ENCODE assay signal across 8 mouse cellular contexts in genomic region chr4:127076875-127077548, GRCm38 (mm10). TPM values are rescaled to one million over a fixed set of nuclear protein-coding genes. Genes with fewer than 3 reads are reported as not detected.
DNase-seq lines count a peak whose midpoint lies in the region; ATAC-seq lines count a peak whose summit lies in the region.

Gene Zmym6 (plus strand): TSS chr4:127077383.

- peak within 1 kb of the TSS; percentile 52 for H3K9ac ChIP-seq in intestine, embryonic 15.5 days

- peak within 1 kb of the TSS; percentile 70 for H3K4me2 ChIP-seq in intestine, embryonic 15.5 days (replicated peaks)

- intact Hi-C loops in left cerebral cortex, postnatal 14 days (cut with DNase I) = loop anchor here (5.0 kb wide), 1 partner anchor 165 kb away; the partner anchor contains the start of gene Smim12

- peak within 1 kb of the TSS; percentile 89 for H3K27ac ChIP-seq in embryonic facial prominence, embryonic 10.5 days (replicated peaks)
- peak within 1 kb of the TSS; percentile 80 for H3K27ac ChIP-seq in intestine, embryonic 15.5 days

- H3K27me3 ChIP-seq in embryonic facial prominence, embryonic 10.5 days (replicated peaks; ENCODE audit: low read depth, poor library complexity, severe bottlenecking) = no peaks in the 10 kb centered on the region
- H3K27me3 ChIP-seq in intestine, embryonic 15.5 days (replicated peaks) = no peaks in the 10 kb centered on the region

- peak; percentile 98 for DNase-seq in adrenal gland, postnatal 14 days
- DNase-seq in embryonic facial prominence, embryonic 10.5 days (ENCODE audit: low spot score) = peak; percentile 97
- DNase-seq in gastrocnemius, postnatal 4 days (ENCODE audit: low spot score in 2 of 2) = peak; percentile 91 to 96
- peak; percentile 96 to 99 for DNase-seq in left cerebral cortex, postnatal 14 days (ENCODE audit: low spot score in 2 of 2)
- DNase-seq in right cerebral cortex, postnatal 25 days = peak; percentile 94
- DNase-seq in urinary bladder, postnatal 36 days (ENCODE audit: low spot score in 2 of 2) = peak; percentile 91 to 94

- H3K4me3 ChIP-seq in embryonic facial prominence, embryonic 10.5 days = peak within 1 kb of the TSS; percentile 71
- peak within 1 kb of the TSS; percentile 58 for H3K4me3 ChIP-seq in intestine, embryonic 15.5 days (replicated peaks)

- ATAC-seq in intestine, embryonic 15.5 days = peak; percentile 98
- peak; percentile 96 for ATAC-seq in megakaryocyte-erythroid progenitor cell, adult 5-6 weeks (replicated peaks; ENCODE audit: low FRiP score, low TSS enrichment, poor library complexity, severe bottlenecking)

- under 1% methylated on average over 46 of the region's 46 CpGs for WGBS in embryonic facial prominence, embryonic 10.5 days
- under 1% methylated on average over 46 of the region's 46 CpGs for WGBS in intestine, embryonic 15.5 days

- peaks cover 6% of the 10 kb centered on the region for H3K4me1 ChIP-seq in embryonic facial prominence, embryonic 10.5 days
- 0 out of 2 replicates have a peak, but pooled peaks cover 4% of the 10 kb centered on the region for H3K4me1 ChIP-seq in intestine, embryonic 15.5 days (replicated peaks)

- H3K36me3 ChIP-seq in embryonic facial prominence, embryonic 10.5 days (replicated peaks) = 0 out of 2 replicates have a peak, but pooled peaks cover 2% of the 10 kb centered on the region
- no peaks in the 10 kb centered on the region for H3K36me3 ChIP-seq in intestine, embryonic 15.5 days

- no peaks in the 10 kb centered on the region; the same call in 1 of the 2 replicates for H3K9me3 ChIP-seq in embryonic facial prominence, embryonic 10.5 days
- H3K9me3 ChIP-seq in intestine, embryonic 15.5 days = no peaks in the 10 kb centered on the region

RNA-seq across cellular contexts. Expression of gene Zmym6, which starts in this region (rescaled TPM):
- total RNA-seq in adrenal gland, postnatal 14 days (2021) = 13.6 and 14.5 TPM in 2 replicates
- 24.0 and 25.5 TPM in 2 replicates for polyA plus RNA-seq in embryonic facial prominence, embryonic 10.5 days (2016; fragmentation: Nextera tagmentation; extraction: Ambion mirVana)
- 10 to 100 TPM; 12.4 to 12.7 TPM for total RNA-seq in gastrocnemius, postnatal 4 days (2021)
- polyA plus RNA-seq in intestine, embryonic 15.5 days (2015; fragmentation: Nextera tagmentation; extraction: Ambion mirVana) = 15.1 and 18.2 TPM in 2 replicates
- 10 to 100 TPM; 30.6 to 30.7 TPM for total RNA-seq in left cerebral cortex, postnatal 14 days (2021)
- total RNA-seq in megakaryocyte-erythroid progenitor cell, adult 5-6 weeks (2014; fragmentation: Nextera tagmentation) = 12.3 and 17.9 TPM in 2 replicates
- total RNA-seq in megakaryocyte-erythroid progenitor cell, adult 5-6 weeks (2017) = 11.2 and 14.4 TPM in 2 replicates

Comparison
In these comparisons a context has a peak if more than half of its experiments do, and no peak if none do; other contexts are left out.
1. Peak in every context shown above with its lines: DNase-seq, ATAC-seq, H3K4me3 ChIP-seq and H3K27ac ChIP-seq.